ENCODE assay signal across 7 mouse cellular contexts in the genomic region with DNA sequence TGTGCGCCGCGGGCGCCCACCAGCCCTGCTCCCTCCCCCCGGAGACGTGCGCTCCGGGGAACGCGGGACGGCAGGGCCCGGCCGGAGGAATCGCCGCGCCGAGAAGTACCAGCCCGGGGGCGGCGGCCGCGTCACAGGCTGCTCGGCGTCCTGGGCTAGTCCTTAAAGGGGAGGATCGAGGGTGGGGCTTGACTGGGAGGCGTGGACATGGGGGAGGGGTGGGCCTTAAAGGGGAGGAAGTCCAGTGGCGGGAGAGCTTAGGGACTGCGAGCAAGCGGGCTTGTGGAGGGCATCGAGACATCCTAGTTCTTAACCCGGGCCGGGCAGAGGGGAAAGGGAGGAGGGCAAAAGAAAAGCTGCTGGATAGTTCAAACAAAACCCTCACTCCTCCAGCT. TPM values are rescaled to one million over a fixed set of nuclear protein-coding genes. Genes with fewer than 3 reads are reported as not detected.
A peak's percentile ranks its signal among the peaks of the same experiment; 100 is the strongest.
DNase-seq lines count a peak whose midpoint lies in the region; ATAC-seq lines count a peak whose summit lies in the region.

A gene (minus strand): TSS at position 127 of the 395 bp plus-strand sequence.

- no peaks in the 10 kb centered on the region for H3K27me3 ChIP-seq in intestine, embryonic 15.5 days (replicated peaks)
- 0 out of 2 replicates have a peak, but pooled peaks cover 5% of the 10 kb centered on the region for H3K27me3 ChIP-seq in limb, embryonic 10.5 days (ENCODE audit: low read depth, poor library complexity, severe bottlenecking)
- H3K27me3 ChIP-seq in midbrain, embryonic 13.5 days: no peaks in the 10 kb centered on the region

- no peaks in the 10 kb centered on the region for H3K36me3 ChIP-seq in intestine, embryonic 15.5 days
- peaks cover 2% of the 10 kb centered on the region for H3K36me3 ChIP-seq in limb, embryonic 10.5 days
- H3K36me3 ChIP-seq in midbrain, embryonic 13.5 days: no peaks in the 10 kb centered on the region

- WGBS in intestine, embryonic 15.5 days: under 1% methylated on average over 32 of the region's 32 CpGs
- under 1% methylated on average over 32 of the region's 32 CpGs for WGBS in limb, embryonic 10.5 days
- 0% methylated on average over 31 of the region's 32 CpGs for WGBS in midbrain, embryonic 13.5 days

- H3K9ac ChIP-seq in intestine, embryonic 15.5 days: peak within 1 kb of the TSS; percentile 89
- peak within 1 kb of the TSS; percentile 95 for H3K9ac ChIP-seq in midbrain, embryonic 13.5 days (replicated peaks)

- ATAC-seq in intestine, embryonic 15.5 days: peak; percentile 96
- ATAC-seq in midbrain, embryonic 13.5 days: peak; percentile 96

- H3K27ac ChIP-seq in intestine, embryonic 15.5 days: peak within 1 kb of the TSS; percentile 96
- H3K27ac ChIP-seq in limb, embryonic 10.5 days: peak within 1 kb of the TSS; percentile 96
- H3K27ac ChIP-seq in midbrain, embryonic 13.5 days: peak within 1 kb of the TSS; percentile 85

- peak within 1 kb of the TSS; percentile 85 for H3K4me3 ChIP-seq in intestine, embryonic 15.5 days (replicated peaks)
- H3K4me3 ChIP-seq in limb, embryonic 10.5 days: peak within 1 kb of the TSS; percentile 95
- peak within 1 kb of the TSS; percentile 93 for H3K4me3 ChIP-seq in midbrain, embryonic 13.5 days (replicated peaks)

- peaks cover 21% of the 10 kb centered on the region for H3K4me1 ChIP-seq in intestine, embryonic 15.5 days (replicated peaks)
- H3K4me1 ChIP-seq in limb, embryonic 10.5 days: peaks cover 33% of the 10 kb centered on the region
- H3K4me1 ChIP-seq in midbrain, embryonic 13.5 days (replicated peaks): peaks cover 42% of the 10 kb centered on the region

- peak; percentile 96 for DNase-seq in adrenal gland, adult 2 months
- DNase-seq in embryo, embryonic 11 days: peak; percentile 97
- peak; percentile 81 to 91 for DNase-seq in gastrocnemius, postnatal 36 days
- DNase-seq in limb, embryonic 10.5 days (ENCODE audit: low spot score): peak; percentile 97
- DNase-seq in spleen, adult 12 weeks (ENCODE audit: low spot score): peak; percentile 75

- H3K9me3 ChIP-seq in intestine, embryonic 15.5 days: no peaks in the 10 kb centered on the region
- H3K9me3 ChIP-seq in limb, embryonic 10.5 days (replicated peaks): no peaks in the 10 kb centered on the region
- no peaks in the 10 kb centered on the region for H3K9me3 ChIP-seq in midbrain, embryonic 13.5 days

- intact Hi-C loops in gastrocnemius, postnatal 36 days (cut with DNase I): loop anchor here (5.0 kb wide), 1 partner anchor 35 kb away; no protein-coding TSS in a partner anchor

- peak within 1 kb of the TSS; percentile 76 for H3K4me2 ChIP-seq in intestine, embryonic 15.5 days (replicated peaks)
- H3K4me2 ChIP-seq in midbrain, embryonic 13.5 days (replicated peaks): peak within 1 kb of the TSS; percentile 74

RNA-seq across cellular contexts. Expression of the gene that starts here (rescaled TPM):
- 100 to 1,000 TPM; 161 to 176 TPM for total RNA-seq in adrenal gland, adult 2 months (2021)
- polyA plus RNA-seq in adrenal gland, adult 2 months (2012; rRNA removed): 130 and 132 TPM in 2 replicates
- total RNA-seq in gastrocnemius, postnatal 36 days (2021): 100 to 1,000 TPM; 214 to 237 TPM
- 42.6 and 44.5 TPM in 2 replicates for polyA plus RNA-seq in intestine, embryonic 15.5 days (2015; fragmentation: Nextera tagmentation; extraction: Ambion mirVana)
- 46.8 and 47.9 TPM in 2 replicates for polyA plus RNA-seq in limb, embryonic 10.5 days (2016; fragmentation: Nextera tagmentation; extraction: Ambion mirVana)
- polyA plus RNA-seq in midbrain, embryonic 13.5 days (2015; fragmentation: Nextera tagmentation; extraction: Ambion mirVana): 29.0 and 36.3 TPM in 2 replicates

Comparison
In these comparisons a context has a peak if more than half of its experiments do, and no peak if none do; other contexts are left out.
1. Peak in every context shown above with its lines: DNase-seq, ATAC-seq, H3K4me3 ChIP-seq and H3K27ac ChIP-seq.